Mouse (Mus musculus) liver, adult 2 months (tissue): ENCODE results near the gene Bhlhe41.

Experiments used
- CTCF ChIP-seq: fragments of 200-500 bp; IDR thresholded peaks from 2 replicates; pipeline ENCODE4 v1.5.1; 2011; ENCODE audit warnings: low read depth, low read length, control low read depth
- POLR2A ChIP-seq: fragments of 200-500 bp; IDR thresholded peaks from 2 replicates; pipeline ENCODE4 v1.6.1; 2011; ENCODE audit warnings: low read length, control low read depth; ENCODE audit not compliant: insufficient read depth; ENCODE audit errors: extremely low read depth

DNA sequence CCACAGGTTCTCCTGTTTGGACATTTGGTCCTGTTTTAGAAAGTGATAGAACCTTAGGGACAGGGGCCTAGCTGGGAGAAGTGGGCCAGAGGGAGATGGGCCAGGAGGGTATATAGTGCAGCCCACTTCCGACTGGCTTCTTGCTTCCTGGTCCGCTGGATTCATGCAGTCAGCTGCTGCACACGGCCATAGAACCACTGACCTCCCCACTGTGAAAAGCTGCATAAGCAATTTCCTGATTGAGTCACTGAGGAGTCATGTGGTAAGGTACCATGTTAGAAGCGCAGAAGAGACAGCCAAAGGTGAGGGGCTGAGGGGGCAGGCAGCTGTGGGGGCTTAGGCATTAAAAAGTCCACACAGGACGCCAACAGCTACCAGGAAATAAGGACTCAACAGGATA is 43.1 kb downstream of the Bhlhe41 start:
- TF ChIP-seq CTCF (no peak), POLR2A (no peak)
